Mouse (Mus musculus) right cerebral cortex, postnatal 25 days (tissue): ENCODE measurements around the gene Ndufaf2.

ENCODE experiments used
- DNase-seq: peaks from one replicate; pipeline ENCODE4 v3.0.0; 2022

The Ndufaf2 gene

GRCm38 (mm10) chr13:107959891-107960290 lies 198.5 kb downstream of the Ndufaf2 start:
- no peak for DNase-seq

GRCm38 (mm10) chr13:107956246-107956645 lies 202.2 kb downstream of the Ndufaf2 start:
- no peak for DNase-seq

- DNase-seq, result no peak
Measured at GRCm38 (mm10) chr13:107955327-107956110, 202.9 kb downstream of the Ndufaf2 start.

- DNase-seq, result no peak
Measured at GRCm38 (mm10) chr13:107954445-107955261, 203.8 kb downstream of the Ndufaf2 start.

GRCm38 (mm10) chr13:107954100-107954444 lies 204.4 kb downstream of the Ndufaf2 start:
- no peak for DNase-seq
